Mouse (Mus musculus): ENCODE measurements around the gene Usf3. TPM values are rescaled to one million over a fixed set of nuclear protein-coding genes. Genes with fewer than 3 reads are reported as not detected.

The Usf3 gene
- total RNA-seq, 2 experiments from 2014 or later = 41.4 to 43.0 TPM

DNA sequence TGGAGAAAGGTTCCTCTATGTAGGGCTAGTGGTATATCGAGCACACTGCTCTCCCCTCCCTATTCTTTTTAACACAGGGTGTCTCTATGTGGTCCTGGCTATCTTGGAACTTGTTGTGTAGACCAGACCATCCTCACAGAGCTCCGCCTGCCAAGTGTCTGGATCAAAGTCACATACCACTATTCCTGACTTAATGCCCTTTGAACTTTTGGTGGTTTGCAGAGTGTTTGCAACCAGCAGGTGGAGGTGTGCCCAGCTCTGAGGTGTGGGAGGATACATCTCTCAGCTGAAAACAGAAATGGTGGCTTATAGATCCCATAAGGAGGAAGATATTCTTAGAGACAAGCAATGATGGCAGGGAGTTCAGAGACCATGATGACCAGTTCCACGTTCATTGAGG, 84.4 kb downstream of the Usf3 start:
- Histone ChIP-seq H3K4me3 (no peak overlapping the region), H3K27ac (peak overlapping the region; percentile 53; the same call in 1 of the 2 replicates)
- TF ChIP-seq CTCF (conservative IDR thresholded peaks at IDR 0.05) = no peak
- no peak for DNase-seq (ENCODE audit: low spot score in 2 of 2)

- no peak overlapping the region for H3K27ac ChIP-seq
- no peak overlapping the region for H3K4me3 ChIP-seq
- no peak for TF ChIP-seq CTCF (conservative IDR thresholded peaks at IDR 0.05)
- no peak for DNase-seq (ENCODE audit: low spot score in 2 of 2)
Observed at GRCm38 (mm10) chr16:44264916-44265315, 91.9 kb downstream of the Usf3 start.

DNA sequence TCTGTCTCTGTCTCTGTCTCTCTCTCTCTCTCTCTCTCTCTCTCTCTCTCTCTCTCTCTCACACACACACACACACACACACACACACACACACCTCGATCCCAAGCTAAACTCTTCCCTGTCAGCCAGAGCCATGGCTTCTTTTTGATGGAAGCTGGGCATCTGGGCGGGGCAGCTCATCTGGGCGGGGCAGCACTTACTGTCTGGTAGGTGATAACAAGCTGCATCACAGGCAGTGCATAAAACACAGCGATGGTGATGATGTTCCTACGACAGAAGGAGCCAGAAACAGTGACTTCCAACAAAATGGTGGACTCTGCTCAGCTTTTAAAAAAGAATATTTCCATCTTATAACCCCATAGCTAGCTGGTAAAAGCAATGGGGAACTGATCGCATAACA, 92.5 kb downstream of the Usf3 start:
- no peak for TF ChIP-seq CTCF (conservative IDR thresholded peaks at IDR 0.05)
- DNase-seq (ENCODE audit: low spot score in 2 of 2) = no peak
- Histone ChIP-seq H3K4me3 (no peak overlapping the region), H3K27ac (no peak overlapping the region)

DNA sequence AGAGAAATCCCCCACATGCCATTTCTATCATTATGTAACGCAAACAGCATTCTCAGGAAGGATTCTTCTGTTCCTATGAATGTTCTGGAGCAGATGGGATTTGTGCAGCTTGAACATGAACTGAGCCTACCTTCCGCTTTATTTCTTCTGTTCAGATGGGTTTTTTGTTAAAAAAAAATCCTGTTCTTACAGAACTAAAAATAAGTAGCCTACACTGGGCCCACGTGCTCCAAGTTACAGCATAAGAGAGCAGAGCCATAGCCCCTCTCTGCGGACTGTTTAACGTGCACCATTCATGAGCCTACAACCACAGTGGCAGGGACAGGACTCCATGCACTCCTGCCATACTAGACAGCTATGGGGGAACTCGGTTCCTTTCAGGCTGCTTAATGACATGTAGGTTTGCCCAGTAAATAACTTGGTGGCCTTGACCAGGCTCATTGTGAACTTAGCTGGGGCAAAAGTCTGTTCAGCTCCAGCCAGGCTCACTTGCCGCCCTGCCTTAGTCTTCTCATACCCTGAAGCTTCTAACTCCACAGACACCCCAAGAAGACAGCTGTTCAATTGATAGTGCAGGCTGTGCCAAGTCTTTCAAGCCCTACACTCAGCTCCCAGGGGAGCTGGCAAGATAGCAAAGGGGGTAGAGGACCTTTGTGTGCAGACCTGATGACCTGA, 95.6 kb downstream of the Usf3 start:
- Histone ChIP-seq H3K4me3 (no peak overlapping the region), H3K27ac (peak overlapping the region; percentile 94)
- TF ChIP-seq CTCF (conservative IDR thresholded peaks at IDR 0.05) = no peak
- DNase-seq (ENCODE audit: low spot score in 2 of 2) = peak; percentile 45 to 58

GRCm38 (mm10) chr16:44269578-44269977, 96.5 kb downstream of the Usf3 start:
- Histone ChIP-seq H3K4me3 (no peak overlapping the region), H3K27ac (peak overlapping the region; percentile 94)
- TF ChIP-seq CTCF (conservative IDR thresholded peaks at IDR 0.05) = no peak
- DNase-seq (ENCODE audit: low spot score in 2 of 2) = no peak

DNA sequence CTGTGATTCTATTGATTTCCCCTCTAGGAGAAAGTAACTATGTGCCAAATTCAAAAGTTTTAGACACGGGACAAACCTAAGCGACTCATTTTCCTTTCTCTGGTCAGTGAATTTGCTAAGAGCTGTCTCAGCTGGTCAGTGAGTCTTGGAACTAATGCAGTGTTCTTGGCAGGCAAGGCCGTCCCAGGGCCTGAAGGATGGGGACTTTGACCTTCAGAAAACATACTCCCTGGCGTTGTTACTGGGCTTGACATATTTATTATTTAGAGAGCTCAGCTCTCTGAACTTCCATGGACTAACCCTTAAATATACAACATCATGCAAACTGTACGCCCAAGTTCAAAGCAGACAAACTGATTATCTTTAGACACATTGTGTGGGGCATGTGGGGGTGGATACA, 97.6 kb downstream of the Usf3 start:
- H3K27ac ChIP-seq = peak overlapping the region; percentile 94; the same call in 1 of the 2 replicates
- H3K4me3 ChIP-seq = no peak overlapping the region
- no peak for DNase-seq (ENCODE audit: low spot score in 2 of 2)
- TF ChIP-seq CTCF (conservative IDR thresholded peaks at IDR 0.05) = no peak

DNA sequence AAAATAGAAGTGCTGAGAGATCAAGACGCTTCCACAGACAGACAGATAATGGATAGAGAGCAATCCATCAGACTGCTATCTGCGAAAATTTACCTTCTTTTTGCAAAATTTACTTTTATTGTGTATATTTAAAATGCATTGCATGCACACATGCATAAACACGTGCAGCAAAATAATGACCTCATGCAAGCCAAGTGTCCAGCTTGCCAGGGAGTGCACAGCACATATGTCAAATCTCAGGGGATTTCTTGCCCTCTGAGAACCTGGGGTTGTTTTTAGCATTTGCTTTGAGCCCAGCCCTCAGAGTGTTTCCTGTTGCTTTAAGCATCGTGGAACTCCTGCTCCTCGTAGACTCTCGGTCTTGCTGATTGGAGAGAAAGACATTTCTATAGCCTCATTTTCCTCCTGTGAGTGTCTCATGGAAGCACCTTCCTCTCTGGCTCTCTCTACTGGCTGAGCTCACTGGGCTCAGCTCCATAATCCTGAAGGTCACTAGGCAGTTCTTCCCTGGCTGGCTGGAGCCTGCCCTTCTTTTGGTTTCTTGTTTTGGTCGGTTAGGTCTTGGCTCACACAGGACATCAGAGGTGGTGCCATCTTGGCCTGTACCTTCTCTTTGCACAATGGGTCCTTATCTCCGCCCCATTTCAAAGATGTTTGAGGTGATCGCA, 98.5 kb downstream of the Usf3 start:
- H3K4me3 ChIP-seq = no peak overlapping the region
- peak overlapping the region; percentile 57 for H3K27ac ChIP-seq
- no peak for DNase-seq (ENCODE audit: low spot score in 2 of 2)
- TF ChIP-seq CTCF (conservative IDR thresholded peaks at IDR 0.05) = no peak

Other genes with a start within 250 kb of the Usf3 start
- 10 to 100 TPM; 38.8 to 40.7 TPM for gene Qtrt2, start 246.4 kb upstream of the Usf3 start, total RNA-seq (2021)
- gene Zdhhc23, start 193.5 kb upstream of the Usf3 start, total RNA-seq (2021) = 10 to 100 TPM; 43.4 to 49.1 TPM
- gene Gramd1c, start 109.9 kb upstream of the Usf3 start, total RNA-seq (2021) = 1 to 10 TPM; 4.6 to 5.1 TPM
- 100 to 1,000 TPM; 535 to 581 TPM for gene Atp6v1a, start 33.5 kb upstream of the Usf3 start, total RNA-seq (2021)
- 10 to 100 TPM; 59.2 to 61.1 TPM for gene Naa50, start 33.4 kb upstream of the Usf3 start, total RNA-seq (2021)
- 10 to 100 TPM; 43.5 to 45.0 TPM for gene Sidt1, start 159.9 kb downstream of the Usf3 start, total RNA-seq (2021)
- gene Spice1, start 173.9 kb downstream of the Usf3 start, total RNA-seq (2021) = 10 to 100 TPM; 20.6 to 23.3 TPM
- 10 to 100 TPM; 12.8 to 14.8 TPM for gene Cfap44, start 221.6 kb downstream of the Usf3 start, total RNA-seq (2021)